Mouse (Mus musculus) liver, postnatal 0 days (tissue): ENCODE results near the gene Trpc7.

Experiments used
- CTCF ChIP-seq: sonication (generic); IDR thresholded peaks from 2 replicates; pipeline ENCODE4 v1.5.1; 2016; ENCODE audit warnings: antibody characterized with exemption, low read depth
- EP300 ChIP-seq: IDR thresholded peaks from 2 replicates; pipeline ENCODE4 v1.6.1; 2016; ENCODE audit warnings: antibody characterized with exemption, low read depth, mild to moderate bottlenecking

GRCm38 (mm10) chr13:56864567-56864966 lies 31.2 kb downstream of the Trpc7 start:
- TF ChIP-seq CTCF (no peak), EP300 (no peak)
